Comparison of ENCODE assay signal across 8 mouse cellular contexts in genomic region chr16:90422108-90422529, GRCm38 (mm10). TPM values are rescaled to one million over a fixed set of nuclear protein-coding genes. Genes with fewer than 3 reads are reported as not detected.
DNase-seq lines count a peak whose midpoint lies in the region; ATAC-seq and TF ChIP-seq lines count a peak whose summit lies in the region.

No protein-coding gene starts in this region.

- H3K27ac ChIP-seq in intestine, postnatal 0 days (ENCODE audit: low read depth, low read length) = no peak overlapping the region
- H3K27ac ChIP-seq in lung, embryonic 14.5 days (ENCODE audit: low read depth) = peak overlapping the region; percentile 37; the same call in 1 of the 2 replicates

- H3K36me3 ChIP-seq in intestine, postnatal 0 days (ENCODE audit: control insufficient read depth, insufficient read depth) = no peaks in the 10 kb centered on the region
- H3K36me3 ChIP-seq in lung, embryonic 14.5 days (ENCODE audit: insufficient read depth) = no peaks in the 10 kb centered on the region

- no peak for TF ChIP-seq CTCF in intestine, postnatal 0 days (IDR thresholded peaks at IDR 0.05; ENCODE audit: low read depth)
- TF ChIP-seq CTCF in lung, embryonic 14.5 days (IDR thresholded peaks at IDR 0.05; ENCODE audit: low read depth) = no peak

- no peak overlapping the region for H3K9ac ChIP-seq in intestine, postnatal 0 days (ENCODE audit: low read depth, low read length)
- no peak overlapping the region for H3K9ac ChIP-seq in lung, embryonic 14.5 days

- no peaks in the 10 kb centered on the region for H3K9me3 ChIP-seq in intestine, postnatal 0 days (ENCODE audit: control insufficient read depth)
- no peaks in the 10 kb centered on the region for H3K9me3 ChIP-seq in lung, embryonic 14.5 days (ENCODE audit: low read depth, low read length)

- no peak overlapping the region for H3K4me3 ChIP-seq in intestine, postnatal 0 days (ENCODE audit: low read depth, low read length)
- no peak overlapping the region for H3K4me3 ChIP-seq in lung, embryonic 14.5 days (ENCODE audit: low read depth, low read length)

- peak overlapping the region; percentile 9; the same call in 1 of the 2 replicates for H3K4me2 ChIP-seq in intestine, postnatal 0 days (replicated peaks; ENCODE audit: low read depth)
- no peak overlapping the region for H3K4me2 ChIP-seq in lung, embryonic 14.5 days

- ATAC-seq in intestine, postnatal 0 days = peak; percentile 41
- ATAC-seq in lung, embryonic 14.5 days (ENCODE audit: insufficient read depth) = no peak

- WGBS in intestine, postnatal 0 days = 28% methylated on average over 11 of the region's 11 CpGs
- WGBS in lung, embryonic 14.5 days = 27% methylated on average over 11 of the region's 11 CpGs

- 0 out of 2 replicates have a peak, but pooled peaks cover 4% of the 10 kb centered on the region for H3K4me1 ChIP-seq in intestine, postnatal 0 days (replicated peaks; ENCODE audit: control insufficient read depth, insufficient read depth, low read length)
- peaks cover 32% of the 10 kb centered on the region for H3K4me1 ChIP-seq in lung, embryonic 14.5 days (ENCODE audit: insufficient read depth)

- peak; percentile 69 for DNase-seq in testis, postnatal 10 days (ENCODE audit: low spot score)
- no peak for DNase-seq in testis, postnatal 14 days (ENCODE audit: low spot score)
- peak; percentile 22 to 54 for DNase-seq in frontal cortex, postnatal 10 days (ENCODE audit: low spot score in 2 of 2)
- peak; percentile 63 for DNase-seq in lung, embryonic 14.5 days
- peak; percentile 54 for DNase-seq in retina, postnatal 1 day
- no peak for DNase-seq in B cell, adult 2 months
- no peak for DNase-seq in spleen, postnatal 10 days (ENCODE audit: low spot score in 2 of 2)

- H3K27me3 ChIP-seq in intestine, postnatal 0 days (replicated peaks; ENCODE audit: control insufficient read depth, insufficient read depth, low read length) = no peaks in the 10 kb centered on the region
- H3K27me3 ChIP-seq in lung, embryonic 14.5 days (ENCODE audit: insufficient read depth, low read length) = no peaks in the 10 kb centered on the region

RNA-seq across cellular contexts. Expression of gene Hunk, which starts 36.3 kb away (rescaled TPM):
- 1.9 and 2.0 TPM in 2 replicates for polyA plus RNA-seq in intestine, postnatal 0 days (2015; fragmentation: Nextera tagmentation; extraction: Ambion mirVana)
- 21.2 and 21.3 TPM in 2 replicates for polyA plus RNA-seq in lung, embryonic 14.5 days (2014; fragmentation: Nextera tagmentation; extraction: Ambion mirVana)

Comparison
In these comparisons a context has a peak if more than half of its experiments do, and no peak if none do; other contexts are left out.
1. DNase-seq: peak in testis, postnatal 10 days (single experiment), frontal cortex, postnatal 10 days (2 of 2), lung, embryonic 14.5 days (single experiment) and retina, postnatal 1 day (single experiment); none in testis, postnatal 14 days (single experiment), B cell, adult 2 months (0 of 2) and spleen, postnatal 10 days (0 of 2).